Mouse (Mus musculus) retina, postnatal 7 days (tissue): Measurements from ENCODE around the gene Ift172.
A peak's percentile ranks its signal among the peaks of the same experiment; 100 is the strongest.

Source experiments
- DNase-seq: peaks from one replicate; pipeline ENCODE4 v3.0.0-alpha.2; 2012; ENCODE audit warnings: low read depth, low spot score

Ift172 gene

DNA sequence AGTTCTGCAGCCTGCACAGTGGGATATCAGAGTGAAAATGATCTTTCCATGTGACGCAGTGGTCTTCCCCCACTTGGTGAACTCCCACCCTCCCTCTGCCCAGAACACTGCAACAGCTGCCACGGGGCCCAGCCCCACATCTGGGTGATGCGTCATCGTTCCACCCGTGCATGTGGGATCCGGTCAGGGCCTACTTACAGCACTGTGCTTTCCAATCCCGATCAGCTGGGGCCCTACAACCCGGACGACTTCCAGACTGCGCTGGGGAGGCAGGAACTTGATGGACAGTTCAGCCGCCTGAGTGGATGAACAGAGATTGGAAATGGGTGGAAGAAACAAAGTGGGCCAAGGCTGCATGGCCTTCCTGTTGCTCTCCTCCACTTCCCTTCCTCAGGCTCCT is 33.3 kb downstream of the Ift172 start:
- no peak for DNase-seq

DNA sequence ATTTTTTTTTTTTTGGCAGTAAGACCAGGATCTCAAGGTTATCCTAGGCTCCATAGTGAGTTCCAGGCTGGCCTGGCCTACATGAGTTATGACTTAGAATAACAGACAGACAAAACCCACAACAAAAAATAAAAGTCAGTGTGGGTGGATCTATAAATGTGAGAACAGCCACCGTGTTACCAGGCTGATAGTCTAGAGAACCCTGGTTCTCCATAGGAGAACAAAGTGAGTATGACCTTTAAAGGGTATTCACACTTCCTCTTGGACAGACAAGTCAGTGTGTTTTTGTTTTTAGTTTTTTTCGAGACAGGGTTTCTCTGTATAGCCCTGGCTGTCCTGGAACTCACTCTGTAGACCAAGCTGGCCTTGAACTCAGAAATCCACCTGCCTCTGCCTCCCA is 34.9 kb downstream of the Ift172 start:
- no peak for DNase-seq

GRCm38 (mm10) chr5:31255381-31255780 is 35.5 kb downstream of the Ift172 start:
- DNase-seq = no peak

DNA sequence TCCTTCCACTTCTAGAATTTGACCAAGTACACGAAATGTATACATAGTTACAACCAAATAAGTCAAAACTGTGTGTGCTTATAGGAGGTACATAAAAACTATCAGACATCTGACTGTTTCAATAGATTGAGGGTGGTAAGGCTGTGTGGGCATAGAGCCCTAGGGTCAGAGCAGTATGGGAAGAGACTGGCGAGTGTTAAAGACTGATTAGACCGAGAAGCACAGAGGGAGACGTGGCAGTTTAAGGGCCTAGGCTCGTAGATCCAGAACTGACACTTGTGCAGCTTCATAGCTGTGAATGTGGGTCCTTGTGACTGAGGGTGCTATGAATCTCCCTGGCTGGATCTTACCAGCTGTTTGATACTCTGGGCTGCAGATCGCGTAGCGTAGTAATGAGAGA is 36.0 kb downstream of the Ift172 start:
- no peak for DNase-seq

DNA sequence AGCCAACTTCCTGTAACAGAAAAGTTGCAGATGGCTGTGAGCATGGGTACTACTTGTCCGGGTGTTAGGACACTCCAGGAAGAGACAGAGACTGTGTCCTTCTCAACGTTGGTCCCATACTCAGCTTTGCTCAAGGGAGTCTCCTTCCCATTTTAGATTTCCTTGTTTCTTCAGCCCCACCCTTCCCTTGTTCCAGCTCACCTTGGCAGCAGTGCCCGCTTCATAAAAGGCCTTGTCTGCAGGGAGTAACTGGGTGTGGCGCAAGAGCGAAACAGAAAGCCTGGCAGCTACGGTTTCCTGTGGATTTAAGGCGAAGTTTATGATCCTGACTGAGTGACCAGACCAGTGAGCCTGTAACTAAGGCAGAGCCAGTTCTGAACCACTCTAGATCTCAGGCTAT is 36.5 kb downstream of the Ift172 start:
- DNase-seq = no peak

- DNase-seq = no peak
Observed at GRCm38 (mm10) chr5:31253806-31254205, 37.1 kb downstream of the Ift172 start.

GRCm38 (mm10) chr5:31252795-31253545 is 37.9 kb downstream of the Ift172 start:
- no peak for DNase-seq

DNA sequence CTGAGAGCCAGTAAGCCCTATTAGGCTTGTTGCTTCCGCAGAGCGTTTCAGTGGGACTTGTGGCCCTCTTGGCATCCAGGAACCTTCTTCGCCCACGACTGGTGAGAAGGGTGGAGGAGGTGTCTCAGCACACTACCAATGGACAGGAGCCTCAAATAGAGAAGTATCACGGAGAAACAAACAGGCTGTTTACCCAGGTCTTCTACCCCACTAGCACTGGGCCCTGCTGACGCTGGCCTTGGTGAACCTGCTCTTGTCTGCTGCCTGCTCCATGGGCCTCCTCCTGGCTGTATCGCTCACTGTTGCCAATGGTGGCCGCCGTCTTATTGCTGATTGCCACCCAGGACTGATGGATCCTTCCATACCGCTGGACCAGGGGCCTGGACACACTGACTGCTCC is 38.8 kb downstream of the Ift172 start:
- DNase-seq = no peak

DNA sequence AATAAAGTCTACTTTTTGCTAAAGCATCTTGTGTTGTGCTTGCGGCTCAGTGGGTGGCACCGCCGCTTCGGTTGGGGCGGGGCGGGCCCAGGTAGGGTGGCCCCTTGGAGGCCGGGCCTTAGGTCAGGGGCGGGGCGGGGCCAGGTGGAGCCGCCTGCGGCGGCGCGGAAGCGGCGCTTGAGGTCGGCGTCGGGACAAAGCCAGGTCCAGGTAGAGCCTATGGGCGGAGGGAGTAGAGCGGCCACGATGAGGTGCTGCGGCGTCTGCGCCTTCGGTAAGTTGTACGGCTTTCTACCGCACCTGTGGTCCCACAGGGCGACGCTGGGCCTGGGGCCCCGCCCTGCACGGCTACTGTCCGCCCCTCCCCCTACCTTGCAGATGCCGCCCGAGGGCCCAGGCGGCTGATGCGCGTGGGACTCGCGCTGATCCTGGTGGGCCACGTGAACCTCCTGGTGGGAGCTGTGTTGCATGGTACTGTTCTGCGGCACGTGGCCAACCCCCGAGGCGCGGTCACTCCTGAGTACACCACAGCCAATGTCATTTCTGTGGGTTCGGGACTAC is 39.3 kb downstream of the Ift172 start, which contains the start of gene Krtcap3:
Krtcap3 (plus strand) TSS at position 151 of the 561 bp plus-strand sequence.
- peak; percentile 8 for DNase-seq

DNA sequence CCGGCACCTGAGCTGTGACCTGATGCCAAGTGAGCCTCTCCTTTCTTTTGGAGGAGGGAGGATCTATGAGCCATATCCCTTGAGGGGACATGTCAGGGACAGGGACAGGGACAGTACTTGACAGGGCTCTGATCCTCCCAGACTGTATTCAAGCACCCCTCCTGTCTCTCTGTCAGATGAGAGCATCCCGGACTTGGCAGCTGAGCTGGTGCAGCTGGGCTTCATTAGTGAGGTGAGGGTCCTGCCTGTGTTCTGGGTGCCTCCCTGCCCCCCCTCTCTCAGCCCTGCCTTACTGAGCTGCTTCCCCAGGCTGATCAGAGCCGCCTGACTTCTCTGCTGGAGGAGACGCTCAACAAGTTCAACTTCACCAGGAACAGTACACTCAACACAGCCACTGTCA is 40.2 kb downstream of the Ift172 start:
- no peak for DNase-seq

DNA sequence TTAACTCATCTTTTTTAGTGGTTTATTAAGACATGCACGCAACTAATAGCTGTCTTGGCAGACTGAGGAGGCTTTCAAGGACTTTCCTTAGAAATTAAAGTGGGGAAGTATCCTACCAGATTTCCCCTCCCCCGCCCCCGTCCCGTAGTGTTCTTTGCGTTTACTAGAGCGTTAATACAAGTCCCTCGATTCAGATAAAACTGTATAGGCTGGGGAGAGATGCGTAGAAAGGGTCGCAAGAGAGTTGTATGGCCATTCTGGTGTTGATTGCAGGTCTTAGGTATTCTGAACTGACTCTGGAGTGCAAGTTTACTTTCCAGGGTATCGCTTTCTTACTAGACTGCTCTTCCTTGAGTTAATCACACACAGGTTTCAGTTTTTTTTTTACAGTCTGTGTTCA is 48.7 kb downstream of the Ift172 start:
- no peak for DNase-seq

GRCm38 (mm10) chr5:31241522-31242034 is 49.3 kb downstream of the Ift172 start:
- no peak for DNase-seq

GRCm38 (mm10) chr5:31240637-31241521 is 50.0 kb downstream of the Ift172 start, which contains the start of the genes Nrbp1 and Gm9970:
TSS of gene Nrbp1 (plus strand) at chr5:31240864.
TSS of gene Gm9970 (minus strand) at chr5:31241232.
- peak; percentile 87 for DNase-seq

DNA sequence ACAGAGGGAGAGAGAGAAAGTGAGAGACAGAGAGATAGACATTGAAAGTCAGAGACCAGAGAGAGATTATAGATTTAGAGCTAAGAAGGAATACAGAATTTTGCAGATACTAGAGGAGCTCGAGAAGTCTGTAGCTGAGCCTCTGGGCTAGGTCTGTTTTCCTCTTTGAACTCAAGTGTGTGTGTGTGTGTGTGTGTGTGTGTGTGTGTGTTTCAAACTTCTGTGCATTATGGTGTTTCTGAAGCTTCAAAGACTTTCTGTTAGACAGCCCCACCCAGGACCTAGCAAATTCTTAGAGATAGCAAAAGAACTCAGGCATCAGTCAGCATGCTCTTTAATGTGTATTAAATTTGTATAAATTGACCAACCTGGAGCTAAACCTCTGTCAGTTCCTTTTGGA is 64.3 kb downstream of the Ift172 start:
- DNase-seq = no peak

GRCm38 (mm10) chr5:31222696-31223095 is 68.2 kb downstream of the Ift172 start:
- no peak for DNase-seq

GRCm38 (mm10) chr5:31221304-31221945 is 69.5 kb downstream of the Ift172 start:
- DNase-seq = no peak

GRCm38 (mm10) chr5:31220448-31221303 is 70.2 kb downstream of the Ift172 start, which contains the start of gene Ppm1g:
TSS of gene Ppm1g (minus strand) at chr5:31220687.
- DNase-seq = peak; percentile 93

DNA sequence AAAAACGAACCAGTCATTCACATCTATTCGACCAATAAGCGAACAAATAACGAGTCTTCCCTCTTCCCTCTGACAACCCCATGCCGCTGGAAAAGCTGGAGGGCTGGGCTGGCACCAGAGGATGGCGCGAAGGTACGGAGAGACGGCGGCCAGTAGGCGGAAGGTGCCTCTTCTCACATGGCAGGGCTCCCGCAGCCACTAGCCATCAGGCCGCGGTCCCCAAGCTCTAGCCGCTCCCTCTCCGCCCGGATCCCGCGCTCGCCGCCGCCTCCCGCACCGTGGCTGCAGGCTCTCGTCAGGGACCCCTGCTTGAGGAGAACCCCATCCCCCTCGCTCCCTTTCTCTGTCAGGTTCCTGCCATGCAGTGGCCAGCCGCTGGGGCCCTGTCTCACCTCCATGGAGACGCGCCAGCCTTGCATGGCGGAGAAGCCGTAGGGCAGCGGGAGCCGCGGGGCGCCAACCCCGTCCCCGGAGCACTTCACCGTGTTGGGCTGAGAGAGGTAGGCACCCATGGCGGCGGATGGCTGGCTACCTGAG is 70.9 kb downstream of the Ift172 start:
- no peak for DNase-seq

DNA sequence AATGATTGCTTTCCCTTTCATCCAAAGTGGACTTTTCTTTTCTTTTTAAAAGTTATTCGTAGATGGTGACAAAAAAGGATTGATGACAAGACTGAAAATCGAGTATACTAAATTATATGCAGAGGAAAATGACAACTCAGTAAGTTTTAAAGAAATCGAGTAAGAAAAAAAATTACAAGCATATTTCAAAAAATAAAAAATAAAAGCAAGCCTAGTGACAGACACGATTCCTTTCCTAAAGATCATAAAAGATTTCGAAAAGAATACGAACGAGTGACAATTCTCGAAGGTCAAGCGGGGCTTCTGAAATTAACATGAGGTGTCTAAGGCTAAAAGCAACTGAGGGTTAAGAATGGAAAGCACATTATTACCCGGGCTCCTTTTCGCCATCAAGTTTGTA is 71.4 kb downstream of the Ift172 start:
- no peak for DNase-seq

DNA sequence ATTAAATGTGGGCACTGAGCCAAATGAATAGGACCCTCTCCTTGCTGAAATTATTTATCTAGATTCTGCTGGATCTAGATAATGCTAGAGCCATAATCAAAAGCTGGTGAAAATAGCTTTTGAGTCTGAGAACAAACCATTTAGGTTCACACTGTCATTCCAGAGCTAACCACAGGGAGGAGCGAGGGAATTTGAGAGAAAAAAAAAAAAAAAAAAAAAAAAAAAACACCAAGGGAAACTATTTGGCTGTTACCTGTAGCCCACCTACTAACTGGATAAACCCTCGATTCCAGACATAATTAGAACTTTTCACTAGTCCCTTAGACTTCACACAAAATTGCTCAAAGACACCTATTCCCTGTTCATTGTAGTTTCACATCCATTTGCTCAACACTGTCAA is 71.8 kb downstream of the Ift172 start:
- DNase-seq = no peak
